Mouse (Mus musculus): ENCODE measurements around the gene Nsd2.

Gene Nsd2

GRCm38 (mm10) chr5:33932413-33932812 is 111.9 kb downstream of the Nsd2 start:
- no peak for DNase-seq (ENCODE audit: low read depth)

- DNase-seq (ENCODE audit: low read depth), result no peak
Measured at GRCm38 (mm10) chr5:33934081-33934480, 113.6 kb downstream of the Nsd2 start.

- DNase-seq (ENCODE audit: low read depth), result no peak
Measured at GRCm38 (mm10) chr5:33934877-33935276, 114.4 kb downstream of the Nsd2 start.

GRCm38 (mm10) chr5:33935700-33936111 is 115.2 kb downstream of the Nsd2 start:
- DNase-seq (ENCODE audit: low read depth), result no peak

- peak; percentile 99 for DNase-seq (ENCODE audit: low read depth)
Measured at GRCm38 (mm10) chr5:33936120-33936707, 115.7 kb downstream of the Nsd2 start, which contains the start of gene Nelfa. Gene Nelfa, minus strand, starts transcription at chr5:33936413.

- no peak for DNase-seq (ENCODE audit: low read depth)
Measured at GRCm38 (mm10) chr5:33937230-33937629, 116.7 kb downstream of the Nsd2 start.

GRCm38 (mm10) chr5:33938448-33938847 is 117.9 kb downstream of the Nsd2 start:
- DNase-seq (ENCODE audit: low read depth), result peak; percentile 64

- peak; percentile 17 for DNase-seq (ENCODE audit: low read depth)
Measured at GRCm38 (mm10) chr5:33947035-33947434, 126.5 kb downstream of the Nsd2 start.
